Mouse (Mus musculus) forebrain, postnatal 0 days (tissue): ENCODE data around the gene Cyp24a1. TPM values are rescaled to one million over a fixed set of nuclear protein-coding genes. Genes with fewer than 3 reads are reported as not detected.

Experiments
- ATAC-seq: fragments of 200-750 bp; cut with Nextera tagmentation; 2 replicates; pipeline ENCODE4 v1.8.0; 2017; ENCODE audit warnings: mild to moderate bottlenecking, moderate library complexity
- DNase-seq: peaks from one replicate; pipeline ENCODE4 v3.0.0-alpha.2; 2015
- H3K27ac ChIP-seq: fragments of 300-500 bp; sonication (generic); 2 replicates; pipeline ENCODE4 v1.5.1; 2014; ENCODE audit warnings: low read depth, mild to moderate bottlenecking, antibody characterized with exemption, low read length, moderate library complexity, mixed read lengths
- H3K27me3 ChIP-seq: fragments of 300-500 bp; sonication (generic); 2 replicates; pipeline ENCODE4 v1.6.1; 2014; ENCODE audit warnings: mild to moderate bottlenecking, low read length, mixed read lengths; ENCODE audit not compliant: insufficient read depth
- H3K36me3 ChIP-seq: fragments of 300-500 bp; sonication (generic); 2 replicates; pipeline ENCODE4 v1.6.1; 2014; ENCODE audit warnings: mild to moderate bottlenecking, moderate library complexity; ENCODE audit not compliant: insufficient read depth
- H3K4me1 ChIP-seq: fragments of 300-500 bp; sonication (generic); 2 replicates; pipeline ENCODE4 v1.6.1; 2014; ENCODE audit warnings: antibody characterized with exemption; ENCODE audit not compliant: insufficient read depth
- H3K4me2 ChIP-seq: fragments of 300-500 bp; sonication (generic); 2 replicates; pipeline ENCODE4 v1.6.1; 2014; ENCODE audit warnings: low read depth, mild to moderate bottlenecking, moderate library complexity
- H3K4me3 ChIP-seq: fragments of 300-500 bp; sonication (generic); 2 replicates; pipeline ENCODE4 v1.5.1; 2014; ENCODE audit warnings: low read depth, low read length, mixed read lengths
- H3K9ac ChIP-seq: fragments of 300-500 bp; sonication (generic); 2 replicates; pipeline ENCODE4 v1.6.1; 2014; ENCODE audit warnings: mild to moderate bottlenecking
- H3K9me3 ChIP-seq: fragments of 300-500 bp; sonication (generic); 2 replicates; pipeline ENCODE4 v1.6.1; 2016; ENCODE audit warnings: low read length
- CTCF ChIP-seq: sonication (generic); IDR thresholded peaks from 2 replicates; pipeline ENCODE4 v1.5.1; 2016; ENCODE audit warnings: antibody characterized with exemption, control low read depth, low read depth
- WGBS: fragments of 180-500 bp; shearing (Covaris S2); extraction: QIAGEN DNeasy Blood & Tissue Kit; methylation state at CpG from one replicate; pipeline ENCODE4 v1.1.7; 2014; 5-methylcytosine and 5-hydroxymethylcytosine counted together
- polyA plus RNA-seq: library from polyadenylated mRNA; unstranded; fragments of >200 nt; fragmentation: Nextera tagmentation; extraction: Ambion mirVana; gene quantifications from 2 replicates; pipeline ENCODE4 v1.2.1, GENCODE M21; 2015
- total RNA-seq: library from RNA; depleted of rRNA; stranded (reverse); fragments of >200 nt; gene quantifications from 2 replicates; pipeline ENCODE4 v1.2.3, GENCODE M21; 2014; rRNA removed

Gene Cyp24a1
- total and polyA plus RNA-seq, 2 experiments from 2014 or later = not detected

DNA sequence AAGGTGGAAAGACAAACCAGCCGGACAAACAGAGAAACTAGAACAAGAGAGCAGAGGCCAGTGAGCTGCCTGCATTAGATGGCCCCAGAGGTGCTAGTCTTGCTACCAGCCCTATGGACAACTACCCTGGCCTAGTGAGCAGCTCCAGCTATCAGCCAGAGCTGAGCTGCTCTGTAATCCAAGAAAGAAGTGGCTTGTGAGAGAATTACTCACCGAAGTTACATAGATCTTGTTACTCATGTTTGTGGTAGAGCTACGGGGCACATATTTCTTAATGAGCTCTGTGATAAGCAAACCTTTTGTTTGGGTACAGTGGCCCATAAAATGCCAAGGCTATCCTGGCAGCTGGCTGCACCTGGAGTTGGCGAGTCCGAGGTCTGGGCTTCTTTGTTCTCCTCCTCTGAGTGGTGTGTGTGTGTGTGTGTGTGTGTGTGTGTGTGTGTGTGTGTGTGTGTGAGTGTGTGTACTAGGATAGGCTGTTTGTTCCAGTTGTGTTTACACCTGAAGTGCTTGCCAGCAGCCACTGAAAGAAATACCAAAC lies 50.0 kb downstream of the Cyp24a1 start:
- no peak for DNase-seq
- Histone ChIP-seq H3K36me3 (no peaks in the 10 kb centered on the region), H3K9ac (no peak overlapping the region), H3K4me3 (no peak overlapping the region), H3K27me3 (no peaks in the 10 kb centered on the region), H3K9me3 (no peaks in the 10 kb centered on the region), H3K27ac (no peak overlapping the region), H3K4me1 (no peaks in the 10 kb centered on the region), H3K4me2 (no peak overlapping the region)
- TF ChIP-seq CTCF = no peak
- ATAC-seq = no peak
- WGBS = 45% methylated on average over 5 of the region's 5 CpGs

DNA sequence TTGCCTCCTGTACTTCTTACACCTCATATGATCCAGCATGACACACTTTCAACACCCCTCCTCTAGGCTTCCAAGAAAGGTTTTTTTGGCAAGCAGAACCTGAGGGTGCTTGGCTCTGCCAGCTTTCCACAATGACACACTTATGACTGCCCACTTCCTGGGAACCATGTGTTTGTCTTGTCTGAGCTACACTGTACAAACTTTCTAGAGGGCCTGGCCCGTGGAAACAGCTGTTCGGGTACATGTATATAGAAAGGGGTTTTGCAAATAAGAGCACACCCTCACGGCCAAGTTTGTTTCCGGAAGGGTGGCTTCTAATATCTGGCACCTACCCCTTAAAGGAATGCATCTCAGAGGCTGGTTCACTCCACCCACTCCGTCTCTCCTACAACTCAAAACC lies 51.1 kb downstream of the Cyp24a1 start:
- Histone ChIP-seq H3K9ac (no peak overlapping the region), H3K4me3 (no peak overlapping the region), H3K4me2 (no peak overlapping the region), H3K36me3 (no peaks in the 10 kb centered on the region), H3K9me3 (no peaks in the 10 kb centered on the region), H3K27me3 (no peaks in the 10 kb centered on the region), H3K27ac (no peak overlapping the region), H3K4me1 (no peaks in the 10 kb centered on the region)
- ATAC-seq (no peak), DNase-seq (no peak)
- TF ChIP-seq CTCF = no peak
- 72% methylated on average over 5 of the region's 5 CpGs for WGBS

- H3K9ac ChIP-seq = no peak overlapping the region
- H3K27me3 ChIP-seq = no peaks in the 10 kb centered on the region
- no peaks in the 10 kb centered on the region for H3K9me3 ChIP-seq
- H3K4me3 ChIP-seq = no peak overlapping the region
- no peaks in the 10 kb centered on the region for H3K36me3 ChIP-seq
- no peak overlapping the region for H3K27ac ChIP-seq
- ATAC-seq (no peak), DNase-seq (no peak)
- H3K4me2 ChIP-seq = no peak overlapping the region
- peak; percentile 50 for TF ChIP-seq CTCF
- H3K4me1 ChIP-seq = no peaks in the 10 kb centered on the region
- WGBS = 83% methylated on average over 3 of the region's 3 CpGs
Measured at GRCm38 (mm10) chr2:170442535-170442934, 54.4 kb downstream of the Cyp24a1 start.

- Histone ChIP-seq H3K36me3 (no peaks in the 10 kb centered on the region), H3K9me3 (no peaks in the 10 kb centered on the region), H3K9ac (no peak overlapping the region), H3K4me3 (no peak overlapping the region), H3K27ac (no peak overlapping the region), H3K27me3 (no peaks in the 10 kb centered on the region), H3K4me1 (no peaks in the 10 kb centered on the region), H3K4me2 (no peak overlapping the region)
- WGBS = 33% methylated on average over 13 of the region's 13 CpGs
- no peak for DNase-seq
- no peak for TF ChIP-seq CTCF
- ATAC-seq = no peak
Measured at GRCm38 (mm10) chr2:170438782-170439181, 58.2 kb downstream of the Cyp24a1 start.

DNA sequence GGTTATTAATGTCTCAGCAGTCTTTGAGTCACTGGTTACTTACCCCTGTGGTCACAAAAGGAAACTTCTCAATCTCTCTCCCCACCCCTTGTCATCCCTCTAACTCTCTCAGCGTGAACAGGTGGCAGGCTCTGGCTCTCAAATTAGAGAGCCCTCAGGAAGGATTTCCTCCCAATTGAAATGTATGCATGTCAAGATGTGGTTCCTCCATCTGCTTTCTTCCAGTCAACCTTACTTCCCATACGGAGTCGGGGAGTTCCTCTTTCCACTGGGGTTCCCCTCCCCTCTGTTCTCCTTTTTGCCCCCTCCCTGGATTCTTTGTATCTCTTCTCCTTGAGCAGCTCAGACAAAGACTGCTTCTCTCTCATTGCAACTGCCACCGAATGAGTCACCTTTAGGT lies 60.7 kb downstream of the Cyp24a1 start:
- no peak overlapping the region for H3K9ac ChIP-seq
- 53% methylated on average over 4 of the region's 4 CpGs for WGBS
- ATAC-seq (no peak), DNase-seq (no peak)
- no peaks in the 10 kb centered on the region for H3K4me1 ChIP-seq
- no peak for TF ChIP-seq CTCF
- no peaks in the 10 kb centered on the region for H3K9me3 ChIP-seq
- H3K4me3 ChIP-seq = no peak overlapping the region
- no peaks in the 10 kb centered on the region for H3K36me3 ChIP-seq
- no peak overlapping the region for H3K27ac ChIP-seq
- H3K27me3 ChIP-seq = no peaks in the 10 kb centered on the region
- H3K4me2 ChIP-seq = no peak overlapping the region

Other genes with a start within 250 kb of the Cyp24a1 start
- 3.5 and 5.2 TPM in 2 replicates for gene Bcas1, start 69.3 kb downstream of the Cyp24a1 start, total RNA-seq
- gene Bcas1, start 69.3 kb downstream of the Cyp24a1 start, polyA plus RNA-seq = 4.0 and 4.2 TPM in 2 replicates
- 154 and 194 TPM in 2 replicates for gene Pfdn4, start 717 bp downstream of the Cyp24a1 start, total RNA-seq
- gene Pfdn4, start 717 bp downstream of the Cyp24a1 start, polyA plus RNA-seq = 145 and 191 TPM in 2 replicates
- not detected in 2 replicates for gene 4930470P17Rik, start 104.9 kb upstream of the Cyp24a1 start, total RNA-seq
- 0.11 and 0.16 TPM in 2 replicates for gene 4930470P17Rik, start 104.9 kb upstream of the Cyp24a1 start, polyA plus RNA-seq
- 50.2 and 93.9 TPM in 2 replicates for gene Dok5, start 234.7 kb upstream of the Cyp24a1 start, total RNA-seq
- 79.9 and 128 TPM in 2 replicates for gene Dok5, start 234.7 kb upstream of the Cyp24a1 start, polyA plus RNA-seq